Mouse (Mus musculus) neural tube, embryonic 15.5 days (tissue): ENCODE measurements around the gene Atp5s. TPM values are rescaled to one million over a fixed set of nuclear protein-coding genes. Genes with fewer than 3 reads are reported as not detected.
A peak's percentile ranks its signal among the peaks of the same experiment; 100 is the strongest.

Experiments
- ATAC-seq: fragments of 200-750 bp; cut with Nextera tagmentation; 2 replicates; pipeline ENCODE4 v1.8.0; 2017; ENCODE audit warnings: mild to moderate bottlenecking, moderate TSS enrichment, moderate library complexity; ENCODE audit not compliant: low FRiP score
- H3K27ac ChIP-seq: fragments of 300-500 bp; sonication (generic); replicated peaks from 2 replicates; pipeline ENCODE4 v1.5.1; 2015; ENCODE audit warnings: mild to moderate bottlenecking, inconsistent platforms
- H3K27me3 ChIP-seq: fragments of 300-500 bp; sonication (generic); replicated peaks from 2 replicates; pipeline ENCODE4 v1.6.1; 2015; ENCODE audit warnings: inconsistent platforms
- H3K36me3 ChIP-seq: fragments of 300-500 bp; sonication (generic); 2 replicates; pipeline ENCODE4 v1.6.1; 2015; ENCODE audit warnings: inconsistent platforms
- H3K4me1 ChIP-seq: fragments of 300-500 bp; sonication (generic); 2 replicates; pipeline ENCODE4 v1.6.1; 2015; ENCODE audit warnings: inconsistent platforms
- H3K4me2 ChIP-seq: fragments of 300-500 bp; sonication (generic); 2 replicates; pipeline ENCODE4 v1.6.1; 2015; ENCODE audit warnings: inconsistent platforms, mild to moderate bottlenecking, moderate library complexity
- H3K4me3 ChIP-seq: fragments of 300-500 bp; sonication (generic); replicated peaks from 2 replicates; pipeline ENCODE4 v1.5.1; 2015; ENCODE audit warnings: mild to moderate bottlenecking, inconsistent platforms
- H3K9ac ChIP-seq: fragments of 300-500 bp; sonication (generic); replicated peaks from 2 replicates; pipeline ENCODE4 v1.6.1; 2015; ENCODE audit warnings: mild to moderate bottlenecking, inconsistent platforms
- H3K9me3 ChIP-seq: fragments of 300-500 bp; sonication (generic); replicated peaks from 2 replicates; pipeline ENCODE4 v1.6.1; 2016; ENCODE audit warnings: inconsistent platforms
- WGBS: fragments of 180-500 bp; shearing (Covaris S2); methylation state at CpG from one replicate; pipeline ENCODE4 v1.1.7; 2015; ENCODE audit warnings: mixed read lengths; 5-methylcytosine and 5-hydroxymethylcytosine counted together
- polyA plus RNA-seq: library from polyadenylated mRNA; unstranded; fragments of >200 nt; fragmentation: Nextera tagmentation; extraction: Ambion mirVana; gene quantifications from 2 replicates; pipeline ENCODE4 v1.2.1, GENCODE M21; 2015

Atp5s gene
- 37.6 and 40.3 TPM in 2 replicates for polyA plus RNA-seq

DNA sequence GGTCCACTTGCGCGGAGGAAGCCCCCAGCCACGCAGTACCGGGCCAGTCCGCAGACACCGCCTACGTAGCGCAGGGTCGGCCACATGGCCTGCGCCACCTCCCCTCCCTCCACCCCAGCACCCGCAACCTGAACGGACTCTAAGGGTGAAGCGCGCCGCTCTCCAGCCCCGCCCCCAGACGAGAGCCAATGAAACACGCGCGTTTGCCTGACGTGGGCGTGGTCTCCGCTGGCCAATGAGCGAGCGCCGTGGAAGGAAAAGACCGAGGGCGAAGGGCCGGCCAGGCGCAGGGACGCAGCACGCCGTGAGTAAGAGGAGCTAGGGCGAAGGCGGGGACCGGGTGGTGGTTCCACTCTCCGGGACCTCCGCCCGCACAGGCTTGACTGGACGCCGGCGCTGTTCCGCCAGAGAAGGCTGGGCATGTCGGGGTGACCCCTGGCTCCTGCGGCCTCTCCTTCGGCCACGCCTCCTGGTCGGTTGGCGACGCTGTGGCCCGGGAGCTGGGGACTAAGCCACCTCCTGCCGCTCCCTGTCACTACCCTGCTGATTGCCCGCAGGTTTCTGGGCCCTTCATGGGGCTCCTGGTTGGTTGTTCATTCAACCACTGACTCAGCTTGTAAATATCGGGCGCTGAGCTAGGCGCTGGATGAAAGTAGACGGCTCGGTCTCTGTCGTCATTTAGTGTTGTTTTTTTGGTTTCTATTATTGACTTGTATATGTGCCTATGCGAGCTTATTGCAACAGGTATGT, at the start of gene Atp5s, which contains the start of gene L2hgdh:
TSS of gene Atp5s (plus strand) at position 240 of the 750 bp plus-strand sequence.
TSS of gene L2hgdh (minus strand) at position 163 of the 750 bp plus-strand sequence.
- Histone ChIP-seq H3K9me3 (no peaks in the 10 kb centered on the region), H3K27ac (peak within 1 kb of the TSS; percentile 90), H3K27me3 (no peaks in the 10 kb centered on the region), H3K9ac (peak within 1 kb of the TSS; percentile 78), H3K36me3 (peaks cover 11% of the 10 kb centered on the region), H3K4me2 (peak within 1 kb of the TSS; percentile 83), H3K4me1 (peaks cover 23% of the 10 kb centered on the region), H3K4me3 (peak within 1 kb of the TSS; percentile 89)
- ATAC-seq: peak; percentile 98
- under 1% methylated on average over 59 of the region's 60 CpGs for WGBS

DNA sequence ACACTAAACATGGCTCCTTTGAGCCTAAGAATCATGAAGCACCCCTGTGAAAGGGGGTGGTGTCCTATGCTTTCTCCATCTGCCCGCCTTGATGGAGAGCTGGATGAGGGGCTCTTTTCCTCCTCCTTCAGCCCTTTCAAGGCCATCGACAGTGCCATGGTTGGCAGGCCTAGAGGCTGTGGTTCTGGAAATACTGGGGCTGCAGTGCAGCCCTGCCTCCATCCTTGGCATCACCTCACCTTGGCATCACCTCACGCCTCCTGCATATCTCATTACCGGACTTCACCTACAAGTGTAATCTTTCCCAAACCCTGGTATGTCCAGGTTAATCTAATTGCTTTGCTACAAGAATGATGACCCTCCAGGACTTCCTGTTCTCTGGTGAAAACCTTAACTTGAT, 48.6 kb upstream of the Atp5s start:
- 98% methylated on average over 4 of the region's 4 CpGs for WGBS
- Histone ChIP-seq H3K9me3 (no peaks in the 10 kb centered on the region), H3K4me1 (peaks cover 29% of the 10 kb centered on the region), H3K27ac (no peak overlapping the region), H3K9ac (no peak overlapping the region), H3K27me3 (no peaks in the 10 kb centered on the region), H3K36me3 (no peaks in the 10 kb centered on the region), H3K4me3 (no peak overlapping the region), H3K4me2 (no peak overlapping the region)
- no peak for ATAC-seq

DNA sequence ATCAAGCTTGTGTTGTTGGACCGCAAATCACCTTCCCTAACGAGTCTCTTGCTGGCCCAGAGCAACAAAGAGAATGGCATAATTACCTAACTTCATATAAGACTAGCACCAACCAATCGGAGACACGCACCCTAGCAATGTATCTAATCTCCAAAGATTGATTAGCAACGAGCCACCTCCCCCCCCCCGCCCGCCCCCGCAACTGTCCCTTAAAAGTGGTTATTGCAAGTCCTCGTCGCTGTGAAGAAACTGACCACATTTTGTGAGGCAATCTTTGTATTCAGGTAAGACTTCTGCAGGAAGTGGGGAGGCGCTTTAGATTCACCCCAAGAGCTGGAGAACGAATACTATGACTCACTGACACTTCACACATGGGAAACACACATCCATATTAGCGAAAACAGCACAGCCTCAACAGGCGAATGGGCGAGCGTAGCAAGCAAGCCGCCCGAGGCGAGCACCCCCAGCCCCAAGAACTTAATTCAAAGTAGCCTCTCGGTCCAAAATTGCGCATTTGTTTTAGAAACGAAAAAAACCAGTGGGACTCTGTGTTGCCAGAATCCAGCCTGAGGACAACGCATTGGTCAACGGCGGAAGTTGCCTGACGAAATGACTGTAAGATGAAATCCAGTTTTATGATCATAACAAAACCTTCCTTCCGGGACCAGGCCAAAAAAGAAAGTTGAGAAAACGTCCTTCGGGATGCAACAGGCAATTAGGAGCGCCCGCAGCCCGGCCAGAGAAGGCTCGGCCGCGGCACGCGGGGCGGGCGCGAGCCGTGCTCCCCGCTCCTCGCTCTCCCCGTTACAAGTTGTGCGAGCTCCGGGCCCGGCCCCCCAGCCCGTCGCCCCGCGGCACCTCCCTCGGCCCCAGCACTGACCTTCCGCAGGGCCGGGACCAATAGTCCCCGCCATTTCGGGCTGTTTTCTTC, 43.9 kb upstream of the Atp5s start:
- under 1% methylated on average over 56 of the region's 56 CpGs for WGBS
- ATAC-seq: peak; percentile 68

DNA sequence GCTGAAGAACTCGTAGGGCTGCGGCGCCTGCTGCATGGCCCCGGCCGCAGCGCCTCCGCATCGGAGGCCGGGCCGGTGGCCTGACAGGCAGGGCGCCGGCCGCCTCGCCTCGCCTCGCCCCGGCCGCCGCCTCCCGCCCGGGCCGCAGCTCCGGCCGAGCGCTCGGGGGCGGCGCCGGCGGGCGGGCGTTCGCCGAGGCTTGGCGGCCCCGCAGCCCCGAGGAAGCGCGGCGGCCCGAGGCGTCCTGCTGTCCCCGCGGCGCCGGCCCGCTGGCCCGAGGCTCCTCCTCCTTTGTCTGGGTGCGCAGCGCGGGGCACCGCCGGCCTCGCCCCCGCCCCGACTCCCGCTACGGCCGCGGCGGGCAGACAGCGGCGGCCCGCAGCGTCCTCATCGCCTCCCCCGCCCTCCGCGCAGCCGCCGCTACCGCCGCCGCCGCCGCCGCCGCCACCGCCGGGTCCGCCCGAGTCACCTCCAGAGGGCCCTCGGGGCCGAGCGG, 43.1 kb upstream of the Atp5s start, which contains the start of gene Sos2:
TSS of gene Sos2 (minus strand) at position 287 of the 496 bp plus-strand sequence.
- WGBS: 0% methylated on average over 22 of the region's 85 CpGs
- H3K4me3 ChIP-seq: peak within 1 kb of the TSS; percentile 98
- H3K4me1 ChIP-seq: peaks cover 21% of the 10 kb centered on the region
- H3K27me3 ChIP-seq: no peaks in the 10 kb centered on the region
- H3K9me3 ChIP-seq: no peaks in the 10 kb centered on the region
- H3K9ac ChIP-seq: peak within 1 kb of the TSS; percentile 95
- peak; percentile 87 for ATAC-seq
- peak within 1 kb of the TSS; percentile 77 for H3K4me2 ChIP-seq
- peak within 1 kb of the TSS; percentile 97 for H3K27ac ChIP-seq
- H3K36me3 ChIP-seq: no peaks in the 10 kb centered on the region

More for the DNA sequence above, 43.9 kb upstream of the Atp5s start:
- Histone ChIP-seq H3K9me3 (no peaks in the 10 kb centered on the region), H3K4me1 (peaks cover 21% of the 10 kb centered on the region), H3K27ac (peak overlapping the region; percentile 97), H3K27me3 (no peaks in the 10 kb centered on the region), H3K4me3 (peak overlapping the region; percentile 98), H3K9ac (peak overlapping the region; percentile 95), H3K36me3 (no peaks in the 10 kb centered on the region), H3K4me2 (peak overlapping the region; percentile 77)

DNA sequence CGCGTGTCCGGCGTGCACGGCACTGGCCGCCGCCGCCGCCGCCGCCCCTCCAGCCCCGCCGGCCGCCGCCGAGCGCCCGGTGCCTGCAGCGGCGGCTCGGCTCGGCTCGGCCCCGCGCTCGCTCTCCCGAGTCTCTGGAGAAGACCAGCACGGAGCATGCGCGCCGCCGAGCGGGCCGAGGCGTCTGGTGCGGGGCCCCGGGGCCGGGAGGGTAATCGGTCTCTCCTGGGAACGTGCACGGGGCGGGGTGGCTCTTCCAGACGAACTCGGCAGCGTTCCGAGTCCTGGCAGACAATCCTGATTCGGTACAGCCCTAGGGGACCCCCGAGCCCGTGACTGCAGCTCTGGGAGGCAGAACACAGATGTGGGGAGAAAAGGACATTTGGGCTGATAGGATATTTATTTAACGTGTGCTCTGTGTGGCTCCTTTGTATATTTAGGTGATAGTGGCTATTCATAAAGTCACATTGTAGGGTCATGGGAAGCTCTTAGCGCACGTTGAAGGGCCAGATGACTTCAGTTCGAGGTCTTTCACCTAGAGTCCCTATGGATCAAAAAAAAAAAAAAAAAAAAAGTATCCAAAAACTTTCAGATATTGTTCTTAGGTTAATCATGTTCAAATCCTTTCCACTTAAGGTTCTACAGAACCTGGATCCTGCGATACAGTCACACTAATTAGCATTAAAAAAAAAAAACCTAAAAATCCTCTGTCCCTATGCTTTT, 42.5 kb upstream of the Atp5s start:
- H3K4me3 ChIP-seq: peak overlapping the region; percentile 98
- peak overlapping the region; percentile 95 for H3K9ac ChIP-seq
- peaks cover 21% of the 10 kb centered on the region for H3K4me1 ChIP-seq
- H3K9me3 ChIP-seq: no peaks in the 10 kb centered on the region
- H3K4me2 ChIP-seq: peak overlapping the region; percentile 77
- peak overlapping the region; percentile 97 for H3K27ac ChIP-seq
- under 1% methylated on average over 26 of the region's 54 CpGs for WGBS
- H3K27me3 ChIP-seq: no peaks in the 10 kb centered on the region
- peak; percentile 89 for ATAC-seq
- no peaks in the 10 kb centered on the region for H3K36me3 ChIP-seq

DNA sequence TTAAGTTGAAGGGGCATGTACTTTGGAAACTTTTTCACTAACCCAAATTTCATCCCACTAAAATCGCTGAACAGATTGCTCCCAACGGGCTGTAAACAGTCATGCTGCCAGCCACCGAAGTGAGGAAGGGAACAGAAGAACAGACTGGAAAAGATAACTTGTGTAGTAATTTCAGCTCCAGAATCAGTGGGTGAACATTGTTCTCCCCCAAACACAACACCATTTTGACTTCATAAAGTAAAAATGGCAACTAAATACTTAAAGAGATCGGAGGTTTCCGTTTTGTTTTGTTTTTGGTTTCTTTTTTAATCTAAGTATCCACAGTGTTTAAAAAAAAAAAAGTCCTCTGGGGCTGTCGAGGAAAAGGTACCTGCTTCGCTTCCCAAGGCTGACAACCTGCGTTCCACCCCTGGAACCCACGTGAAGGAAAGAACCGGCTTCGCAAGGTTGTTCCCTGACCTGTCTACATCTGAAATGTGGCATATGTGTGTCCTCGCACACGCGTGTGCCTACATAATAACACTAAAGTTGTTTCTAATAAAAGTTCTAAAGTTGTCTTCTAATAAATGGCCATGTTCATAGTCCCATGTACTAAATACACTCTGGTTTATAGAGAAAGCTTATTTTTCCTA, 41.8 kb upstream of the Atp5s start:
- H3K27ac ChIP-seq: no peak overlapping the region
- H3K9ac ChIP-seq: no peak overlapping the region
- H3K36me3 ChIP-seq: no peaks in the 10 kb centered on the region
- peak overlapping the region; percentile 77 for H3K4me2 ChIP-seq
- 50% methylated on average over 14 of the region's 14 CpGs for WGBS
- H3K4me3 ChIP-seq: peak overlapping the region; percentile 98; the same call in 1 of the 2 replicates
- no peaks in the 10 kb centered on the region for H3K27me3 ChIP-seq
- H3K9me3 ChIP-seq: no peaks in the 10 kb centered on the region
- no peak for ATAC-seq
- peaks cover 21% of the 10 kb centered on the region for H3K4me1 ChIP-seq

DNA sequence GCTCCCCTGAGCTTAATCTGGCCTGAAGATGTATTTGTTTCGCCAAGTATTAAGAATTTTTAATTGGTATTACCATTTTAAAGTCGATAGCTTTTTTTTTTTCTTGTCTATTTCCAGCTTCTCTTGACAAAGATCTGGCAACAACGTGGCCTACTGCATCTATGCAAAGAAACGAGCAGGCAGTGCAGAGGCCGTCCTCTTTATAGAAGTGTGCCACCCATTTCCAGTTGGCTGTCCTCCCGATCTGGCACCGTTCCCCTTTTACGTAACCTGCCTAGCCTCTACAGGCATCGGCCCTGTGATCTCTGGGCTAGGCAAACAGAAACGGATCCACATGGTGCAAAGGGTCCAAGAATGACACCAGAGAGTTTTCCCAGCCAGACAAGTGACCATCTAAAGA, 41.2 kb upstream of the Atp5s start:
- Histone ChIP-seq H3K4me1 (peaks cover 21% of the 10 kb centered on the region), H3K27me3 (no peaks in the 10 kb centered on the region), H3K36me3 (no peaks in the 10 kb centered on the region), H3K9ac (no peak overlapping the region), H3K4me3 (no peak overlapping the region), H3K4me2 (no peak overlapping the region; the same call in 1 of the 2 replicates), H3K9me3 (no peaks in the 10 kb centered on the region), H3K27ac (no peak overlapping the region)
- no peak for ATAC-seq
- WGBS: 41% methylated on average over 10 of the region's 10 CpGs

DNA sequence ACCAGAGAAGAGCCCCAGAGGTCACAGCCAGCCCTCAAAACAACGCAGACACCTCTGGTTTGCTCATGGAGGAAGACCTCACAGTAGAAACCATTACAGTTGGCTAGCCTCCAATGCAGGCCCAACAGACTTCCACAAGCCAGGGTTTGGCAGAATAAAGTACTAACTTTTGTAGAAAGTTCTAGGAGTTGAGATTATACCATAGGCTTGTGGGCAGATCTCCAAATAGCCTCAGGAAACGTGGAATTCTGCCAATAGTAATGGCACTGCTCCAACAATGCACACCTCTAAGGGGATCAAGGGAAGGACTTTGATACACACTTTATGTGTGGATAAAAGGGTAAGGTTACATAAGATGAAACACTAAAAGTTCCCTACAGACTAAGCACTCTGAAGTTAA, 36.4 kb upstream of the Atp5s start:
- Histone ChIP-seq H3K4me2 (no peak overlapping the region), H3K4me1 (peaks cover 2% of the 10 kb centered on the region; the same call in 1 of the 2 replicates), H3K9ac (no peak overlapping the region), H3K9me3 (no peaks in the 10 kb centered on the region), H3K4me3 (no peak overlapping the region), H3K27me3 (no peaks in the 10 kb centered on the region), H3K27ac (no peak overlapping the region), H3K36me3 (no peaks in the 10 kb centered on the region)
- 58% methylated on average over 2 of the region's 2 CpGs for WGBS
- ATAC-seq: no peak

DNA sequence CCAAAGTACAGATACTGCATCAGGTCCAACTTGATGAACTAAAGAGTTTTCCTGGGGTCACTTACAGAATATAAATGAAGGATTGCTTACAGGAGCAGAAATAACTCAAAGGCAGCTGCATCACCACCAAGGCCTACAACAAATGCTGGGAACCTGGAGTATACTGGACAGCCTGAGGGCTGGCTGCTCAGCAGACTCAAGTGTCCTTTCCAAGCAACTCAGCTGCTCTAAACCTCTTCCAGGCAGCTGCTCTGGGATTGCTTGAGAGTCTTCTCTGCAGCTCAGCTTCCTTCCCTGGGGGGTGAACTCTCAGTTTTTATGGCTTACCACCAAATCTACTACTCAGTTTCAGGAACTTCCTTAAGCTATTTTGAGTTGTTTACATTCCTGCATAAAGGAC, 35.7 kb upstream of the Atp5s start:
- Histone ChIP-seq H3K4me3 (no peak overlapping the region), H3K27me3 (no peaks in the 10 kb centered on the region), H3K9ac (no peak overlapping the region), H3K9me3 (no peaks in the 10 kb centered on the region), H3K27ac (no peak overlapping the region), H3K4me2 (no peak overlapping the region), H3K36me3 (no peaks in the 10 kb centered on the region), H3K4me1 (no peaks in the 10 kb centered on the region)
- ATAC-seq: no peak

DNA sequence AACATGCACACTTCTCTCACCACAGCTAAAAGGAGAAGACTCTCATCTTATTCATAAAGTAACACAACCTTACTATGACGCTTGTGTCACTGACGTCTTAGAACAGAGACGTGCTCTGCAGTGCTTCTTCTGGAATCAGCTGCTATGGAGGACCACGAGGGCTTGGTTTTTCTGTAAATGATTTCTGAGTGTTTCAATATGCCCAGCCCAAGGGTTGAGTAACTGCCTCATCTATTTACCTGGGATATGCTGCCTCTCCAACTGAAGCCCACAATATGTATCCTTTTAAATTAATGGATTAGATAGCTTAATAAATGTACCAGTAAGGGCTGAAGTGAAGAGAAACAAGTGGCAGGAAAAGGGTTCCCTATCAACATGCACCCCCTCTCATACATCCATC, 34.0 kb upstream of the Atp5s start:
- Histone ChIP-seq H3K27me3 (no peaks in the 10 kb centered on the region), H3K9me3 (no peaks in the 10 kb centered on the region), H3K36me3 (no peaks in the 10 kb centered on the region), H3K9ac (no peak overlapping the region), H3K27ac (no peak overlapping the region), H3K4me1 (no peaks in the 10 kb centered on the region), H3K4me3 (no peak overlapping the region), H3K4me2 (no peak overlapping the region)
- ATAC-seq: no peak
- 94% methylated on average over 4 of the region's 4 CpGs for WGBS
